Mouse (Mus musculus) neural tube, embryonic 12.5 days (tissue): ENCODE results near the gene Il1rapl1. TPM values are rescaled to one million over a fixed set of nuclear protein-coding genes. Genes with fewer than 3 reads are reported as not detected.
A peak's percentile ranks its signal among the peaks of the same experiment; 100 is the strongest.
"Not testable (repeated sequence)": the region's sequence is repeated elsewhere in the genome, so short reads cannot be mapped to it uniquely, and the experiment has no call there.

ENCODE experiments used
- ATAC-seq: fragments of 200-750 bp; cut with Nextera tagmentation; 2 replicates; pipeline ENCODE4 v1.8.0; 2017; ENCODE audit warnings: low read depth, mild to moderate bottlenecking, moderate TSS enrichment, moderate library complexity; ENCODE audit not compliant: low FRiP score
- H3K27ac ChIP-seq: fragments of 300-500 bp; sonication (generic); 2 replicates; pipeline ENCODE4 v1.5.1; 2016
- H3K27me3 ChIP-seq: fragments of 300-500 bp; sonication (generic); replicated peaks from 2 replicates; pipeline ENCODE4 v1.6.1; 2016; ENCODE audit warnings: mild to moderate bottlenecking
- H3K36me3 ChIP-seq: fragments of 300-500 bp; sonication (generic); 2 replicates; pipeline ENCODE4 v1.6.1; 2016; ENCODE audit warnings: mild to moderate bottlenecking
- H3K4me1 ChIP-seq: fragments of 300-500 bp; sonication (generic); 2 replicates; pipeline ENCODE4 v1.6.1; 2016
- H3K4me2 ChIP-seq: fragments of 300-500 bp; sonication (generic); replicated peaks from 2 replicates; pipeline ENCODE4 v1.6.1; 2016; ENCODE audit warnings: mild to moderate bottlenecking
- H3K4me3 ChIP-seq: fragments of 300-500 bp; sonication (generic); 2 replicates; pipeline ENCODE4 v1.5.1; 2016
- H3K9ac ChIP-seq: fragments of 300-500 bp; sonication (generic); 2 replicates; pipeline ENCODE4 v1.6.1; 2016; ENCODE audit warnings: mild to moderate bottlenecking
- H3K9me3 ChIP-seq: fragments of 300-500 bp; sonication (generic); 2 replicates; pipeline ENCODE4 v1.6.1; 2016; ENCODE audit warnings: mild to moderate bottlenecking
- WGBS: fragments of 180-500 bp; shearing (Covaris S2); methylation state at CpG from one replicate; pipeline ENCODE4 v1.1.7; 2016; 5-methylcytosine and 5-hydroxymethylcytosine counted together
- polyA plus RNA-seq: library from polyadenylated mRNA; unstranded; fragments of >200 nt; fragmentation: Nextera tagmentation; extraction: Ambion mirVana; gene quantifications from 2 replicates; pipeline ENCODE4 v1.2.1, GENCODE M21; 2016

Gene Il1rapl1
- polyA plus RNA-seq, 1 experiment from 2014 or later: 1.6 TPM

DNA sequence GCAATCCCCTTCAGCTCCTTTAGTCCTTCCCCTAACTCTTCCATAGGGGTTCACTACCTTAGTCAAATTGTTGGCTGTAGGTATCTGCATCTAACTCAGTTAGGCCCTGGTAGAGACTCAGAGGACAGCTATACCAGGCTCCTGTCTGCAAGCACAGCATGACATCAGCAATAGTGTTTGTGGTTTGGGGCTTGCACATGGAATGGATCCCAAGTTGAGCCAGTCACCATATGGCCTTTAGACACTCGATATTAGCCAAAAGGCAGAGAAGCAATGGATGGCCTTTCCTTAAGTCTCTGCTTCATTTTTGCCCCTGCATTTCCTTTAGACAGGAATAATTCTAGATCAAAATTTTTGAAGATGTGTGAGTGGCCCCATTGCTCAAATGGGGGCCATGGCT, 632.0 kb downstream of the Il1rapl1 start:
- H3K4me2 ChIP-seq: no peak overlapping the region
- ATAC-seq: no peak
- no peaks in the 10 kb centered on the region for H3K36me3 ChIP-seq
- no peaks in the 10 kb centered on the region for H3K4me1 ChIP-seq
- no peak overlapping the region for H3K9ac ChIP-seq
- WGBS: 88% methylated on average over 1 of the region's 1 CpGs
- H3K4me3 ChIP-seq: no peak overlapping the region
- no peak overlapping the region for H3K27ac ChIP-seq
- no peaks in the 10 kb centered on the region for H3K27me3 ChIP-seq
- no peaks in the 10 kb centered on the region for H3K9me3 ChIP-seq

GRCm38 (mm10) chrX:87238191-87238590, 877.3 kb downstream of the Il1rapl1 start:
- H3K36me3 ChIP-seq, H3K27me3 ChIP-seq, H3K27ac ChIP-seq, H3K9ac ChIP-seq, H3K4me1 ChIP-seq, H3K4me2 ChIP-seq, H3K9me3 ChIP-seq, H3K4me3 ChIP-seq, ATAC-seq: not testable (repeated sequence)
- WGBS: 61% methylated on average over 11 of the region's 11 CpGs

GRCm38 (mm10) chrX:87225280-87225679, 890.2 kb downstream of the Il1rapl1 start:
- Histone ChIP-seq H3K9me3 (no peaks in the 10 kb centered on the region), H3K4me2 (no peak overlapping the region), H3K9ac (no peak overlapping the region), H3K27ac (no peak overlapping the region), H3K4me3 (no peak overlapping the region), H3K4me1 (no peaks in the 10 kb centered on the region), H3K27me3 (no peaks in the 10 kb centered on the region), H3K36me3 (no peaks in the 10 kb centered on the region)
- ATAC-seq: peak; percentile 58

- Histone ChIP-seq H3K9ac (no peak overlapping the region), H3K4me2 (no peak overlapping the region), H3K9me3 (no peaks in the 10 kb centered on the region), H3K4me3 (no peak overlapping the region), H3K27ac (no peak overlapping the region), H3K36me3 (no peaks in the 10 kb centered on the region), H3K27me3 (no peaks in the 10 kb centered on the region), H3K4me1 (no peaks in the 10 kb centered on the region)
- no peak for ATAC-seq
Measured at GRCm38 (mm10) chrX:87002296-87002695, 1113.1 kb downstream of the Il1rapl1 start.

DNA sequence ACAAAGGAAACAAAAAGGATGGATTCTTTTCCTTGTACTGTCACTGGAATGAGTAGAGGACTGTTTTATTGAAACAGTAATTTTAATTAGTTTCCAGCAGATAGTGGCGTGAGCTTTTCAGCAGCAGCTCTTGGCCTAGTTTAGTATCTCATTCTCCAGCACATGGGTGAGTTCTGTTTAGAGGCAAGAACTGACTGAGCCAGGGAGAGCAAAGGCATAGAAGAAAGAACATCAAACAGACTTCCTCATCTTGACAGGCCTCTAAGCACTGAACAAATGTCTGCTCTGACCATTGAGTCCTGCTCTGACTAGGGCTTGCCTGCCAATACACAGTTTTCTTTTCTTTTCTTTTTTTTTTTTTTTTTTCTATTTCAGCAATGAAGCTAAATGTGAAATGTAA, 1160.3 kb downstream of the Il1rapl1 start:
- 50% methylated on average over 1 of the region's 1 CpGs for WGBS

GRCm38 (mm10) chrX:86954614-86955013, 1160.8 kb downstream of the Il1rapl1 start:
- ATAC-seq: no peak
- Histone ChIP-seq H3K9me3 (no peaks in the 10 kb centered on the region), H3K4me3 (no peak overlapping the region), H3K4me1 (no peaks in the 10 kb centered on the region), H3K9ac (no peak overlapping the region), H3K4me2 (no peak overlapping the region), H3K36me3 (no peaks in the 10 kb centered on the region), H3K27me3 (no peaks in the 10 kb centered on the region), H3K27ac (no peak overlapping the region)
- WGBS: 81% methylated on average over 1 of the region's 1 CpGs

More for the DNA sequence above, 1160.3 kb downstream of the Il1rapl1 start:
- Histone ChIP-seq H3K4me3 (no peak overlapping the region), H3K4me1 (no peaks in the 10 kb centered on the region), H3K9ac (no peak overlapping the region), H3K27me3 (no peaks in the 10 kb centered on the region), H3K4me2 (no peak overlapping the region), H3K9me3 (no peaks in the 10 kb centered on the region), H3K27ac (no peak overlapping the region), H3K36me3 (no peaks in the 10 kb centered on the region)
- no peak for ATAC-seq

DNA sequence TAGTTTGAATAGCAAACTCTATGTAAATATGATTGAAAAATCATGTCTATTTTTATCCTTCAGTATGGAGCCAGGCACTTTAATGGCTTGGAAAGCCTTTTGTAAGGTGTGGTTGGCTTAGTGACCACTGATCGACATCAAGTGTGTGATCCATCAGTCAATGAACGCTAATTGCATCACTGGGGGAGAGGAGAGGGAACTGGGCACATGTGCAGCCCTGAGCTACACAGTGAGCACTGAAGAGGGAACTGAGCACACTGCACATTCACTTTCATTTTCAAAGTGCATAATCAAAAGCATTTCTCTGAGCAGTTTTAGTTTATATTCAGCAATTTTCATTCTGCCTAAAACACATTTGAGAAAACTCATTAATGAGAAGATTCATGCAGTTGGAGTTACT, 1164.5 kb downstream of the Il1rapl1 start:
- Histone ChIP-seq H3K36me3 (no peaks in the 10 kb centered on the region), H3K4me1 (no peaks in the 10 kb centered on the region), H3K9me3 (no peaks in the 10 kb centered on the region), H3K4me2 (no peak overlapping the region), H3K4me3 (no peak overlapping the region), H3K27me3 (no peaks in the 10 kb centered on the region), H3K9ac (no peak overlapping the region), H3K27ac (no peak overlapping the region)
- 62% methylated on average over 2 of the region's 2 CpGs for WGBS
- no peak for ATAC-seq

DNA sequence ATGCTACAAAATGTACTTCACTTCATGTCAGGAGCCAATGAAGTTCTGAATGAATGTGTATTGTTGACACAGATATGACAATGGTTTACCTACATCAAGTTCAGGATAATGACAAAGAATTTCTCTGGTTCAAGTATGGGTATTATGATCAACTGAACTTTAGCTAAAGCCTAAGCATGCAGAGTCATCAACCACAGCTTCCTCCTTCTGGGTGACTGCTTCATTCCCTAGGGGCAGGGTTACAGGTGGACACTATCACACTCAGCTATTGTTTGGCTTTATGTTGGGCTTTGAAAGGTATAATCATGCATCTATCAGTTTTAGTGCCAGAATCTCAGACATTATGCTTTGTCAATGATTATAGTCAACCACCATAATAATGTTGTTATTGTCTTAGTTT, 1166.3 kb downstream of the Il1rapl1 start:
- H3K4me1 ChIP-seq: no peaks in the 10 kb centered on the region
- H3K36me3 ChIP-seq: no peaks in the 10 kb centered on the region
- no peak for ATAC-seq
- no peak overlapping the region for H3K27ac ChIP-seq
- H3K4me3 ChIP-seq: no peak overlapping the region
- H3K9ac ChIP-seq: no peak overlapping the region
- no peaks in the 10 kb centered on the region for H3K9me3 ChIP-seq
- H3K4me2 ChIP-seq: no peak overlapping the region
- H3K27me3 ChIP-seq: no peaks in the 10 kb centered on the region

DNA sequence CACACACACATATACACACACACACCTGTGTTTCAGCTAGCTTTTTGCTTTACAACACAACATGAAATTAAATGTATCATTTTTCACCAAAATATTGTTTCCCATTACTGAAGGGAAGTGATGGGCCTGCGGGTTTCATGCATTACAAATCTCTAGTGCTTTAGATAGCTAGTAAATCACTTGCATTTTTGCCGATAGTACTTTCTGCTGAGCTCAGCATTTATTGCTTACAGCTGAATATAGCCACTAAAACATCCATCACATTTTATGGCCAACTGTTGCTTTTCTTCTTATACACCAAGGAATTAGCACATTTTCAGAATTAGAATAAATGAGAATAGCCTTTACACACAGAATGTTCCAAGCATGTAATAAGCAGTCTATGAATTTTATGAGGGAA, 1260.6 kb downstream of the Il1rapl1 start:
- 64% methylated on average over 2 of the region's 2 CpGs for WGBS
- no peak for ATAC-seq

GRCm38 (mm10) chrX:86808218-86808617, 1307.2 kb downstream of the Il1rapl1 start:
- 83% methylated on average over 3 of the region's 3 CpGs for WGBS
- no peaks in the 10 kb centered on the region for H3K9me3 ChIP-seq
- H3K4me1 ChIP-seq: no peaks in the 10 kb centered on the region
- ATAC-seq: no peak
- H3K9ac ChIP-seq: no peak overlapping the region
- no peak overlapping the region for H3K27ac ChIP-seq
- no peaks in the 10 kb centered on the region for H3K27me3 ChIP-seq
- no peak overlapping the region for H3K4me3 ChIP-seq
- H3K36me3 ChIP-seq: no peaks in the 10 kb centered on the region
- no peak overlapping the region for H3K4me2 ChIP-seq

More for the DNA sequence above, 1260.6 kb downstream of the Il1rapl1 start:
- Histone ChIP-seq H3K4me2 (no peak overlapping the region), H3K9ac (no peak overlapping the region), H3K36me3 (no peaks in the 10 kb centered on the region), H3K27ac (no peak overlapping the region), H3K27me3 (no peaks in the 10 kb centered on the region), H3K9me3 (no peaks in the 10 kb centered on the region), H3K4me1 (no peaks in the 10 kb centered on the region), H3K4me3 (no peak overlapping the region)

- H3K9ac ChIP-seq: no peak overlapping the region
- no peak overlapping the region for H3K4me3 ChIP-seq
- H3K36me3 ChIP-seq: no peaks in the 10 kb centered on the region
- no peak for ATAC-seq
- H3K9me3 ChIP-seq: no peaks in the 10 kb centered on the region
- no peak overlapping the region for H3K27ac ChIP-seq
- WGBS: 71% methylated on average over 2 of the region's 2 CpGs
- H3K27me3 ChIP-seq: no peaks in the 10 kb centered on the region
- no peak overlapping the region for H3K4me2 ChIP-seq
- no peaks in the 10 kb centered on the region for H3K4me1 ChIP-seq
Measured at GRCm38 (mm10) chrX:86802725-86803124, 1312.7 kb downstream of the Il1rapl1 start.

- ATAC-seq: no peak
- Histone ChIP-seq H3K27ac (no peak overlapping the region), H3K27me3 (no peaks in the 10 kb centered on the region), H3K4me2 (no peak overlapping the region), H3K4me1 (no peaks in the 10 kb centered on the region), H3K36me3 (no peaks in the 10 kb centered on the region), H3K9me3 (no peaks in the 10 kb centered on the region), H3K9ac (no peak overlapping the region), H3K4me3 (no peak overlapping the region)
- 39% methylated on average over 3 of the region's 3 CpGs for WGBS
Measured at GRCm38 (mm10) chrX:86728803-86729202, 1386.6 kb downstream of the Il1rapl1 start.
